Mouse (Mus musculus): ENCODE measurements around the gene Acad11. TPM values are rescaled to one million over a fixed set of nuclear protein-coding genes. Genes with fewer than 3 reads are reported as not detected.
A peak's percentile ranks its signal among the peaks of the same experiment; 100 is the strongest.

Acad11 gene
- total RNA-seq (2021), result 10 to 100 TPM; 20.8 to 24.1 TPM
- long read RNA-seq, experiment 1, transcript Acad11-201 (20 exons, 3,444 nt), result major isoform, 24 of 33 reads
- long read RNA-seq, experiment 1, partial matches to known transcripts, result 2 of 33 reads
- long read RNA-seq, experiment 1, other reads (novel, unspliced or antisense), result 6 of 33 reads
- long read RNA-seq, experiment 2, transcript Acad11-201 (20 exons, 3,444 nt), result major isoform, 26 of 34 reads
- long read RNA-seq, experiment 2, partial matches to known transcripts, result 3 of 34 reads
- long read RNA-seq, experiment 2, other reads (novel, unspliced or antisense), result 5 of 34 reads

DNA sequence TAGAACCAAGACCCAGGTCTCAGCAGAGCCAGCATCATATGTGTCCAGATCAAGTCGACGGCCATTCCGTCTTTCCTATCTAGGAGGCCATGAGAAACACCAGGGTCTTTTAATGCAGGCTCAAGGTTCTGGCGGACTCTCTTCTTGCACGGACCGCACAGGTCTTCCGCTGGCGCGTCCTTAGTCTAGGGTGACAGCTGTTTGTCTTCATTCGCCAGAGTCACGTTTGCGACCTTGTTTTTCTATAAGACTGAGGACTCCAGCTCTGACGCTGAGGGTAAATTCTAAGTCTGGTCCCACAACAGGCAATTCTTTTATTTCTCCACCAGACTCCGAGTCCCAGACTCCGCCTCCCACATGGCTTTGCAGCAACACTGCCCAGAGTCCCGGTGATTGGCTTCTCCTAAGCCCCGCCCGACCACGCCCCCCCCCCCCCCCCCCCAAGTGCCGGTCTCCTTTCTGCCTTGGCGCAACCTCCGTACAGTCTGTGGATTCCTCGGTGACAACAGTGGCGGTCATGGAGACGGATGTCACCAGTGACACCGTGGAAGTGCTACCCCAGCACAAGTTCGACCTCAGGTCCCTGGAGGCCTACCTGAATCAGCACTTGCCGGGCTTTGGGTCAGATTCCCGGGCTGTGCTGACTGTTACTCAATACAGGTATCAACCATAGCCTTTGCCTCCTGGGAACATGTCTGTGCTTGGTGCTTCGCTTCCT, at the start of gene Acad11:
TSS of gene Acad11 (plus strand) at position 134 of the 718 bp plus-strand sequence.
- intact Hi-C loops (cut with DNase I; ENCODE audit: low total_unique reads), result no loop called here

DNA sequence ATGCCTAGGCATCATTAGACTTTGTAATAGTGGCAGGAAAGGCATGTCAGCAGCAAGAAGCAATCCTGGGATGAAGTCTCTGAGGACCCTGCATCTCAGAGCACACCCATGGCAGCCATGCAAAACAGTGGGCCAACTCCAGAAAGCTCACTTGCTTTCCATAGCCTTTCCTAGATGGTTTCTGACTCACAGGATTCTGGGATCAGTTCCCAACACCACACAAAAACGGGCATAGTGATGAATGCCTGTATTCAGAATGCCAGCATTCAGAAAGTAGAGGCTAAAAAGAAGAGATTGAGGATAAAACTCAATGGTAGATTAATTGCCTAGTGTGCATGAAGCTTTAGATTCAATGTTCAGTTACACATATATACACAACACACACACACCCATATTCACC, 48.7 kb upstream of the Acad11 start:
- intact Hi-C loops (cut with DNase I; ENCODE audit: low total_unique reads), result no loop called here
- no peak for DNase-seq

More for the DNA sequence above, at the start of gene Acad11:
- DNase-seq, result peak; percentile 81

DNA sequence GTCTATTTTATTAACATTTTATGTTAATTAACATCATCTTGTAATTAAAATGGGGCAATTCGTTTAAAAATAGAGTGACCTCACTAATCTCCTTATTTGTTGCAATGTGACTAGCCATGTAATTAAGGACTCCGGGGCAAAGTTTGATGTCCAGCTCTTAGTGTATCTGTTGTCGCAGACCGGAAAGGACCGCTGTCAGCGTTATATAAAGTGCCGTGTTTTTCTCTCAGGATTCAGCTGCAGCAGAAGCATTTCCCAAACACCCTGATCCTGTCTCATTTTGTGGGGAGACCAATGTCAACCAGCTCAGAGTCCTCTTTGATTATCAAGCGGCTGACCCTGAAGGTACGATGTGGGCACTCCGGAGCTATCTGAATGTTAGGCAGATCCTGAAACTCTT, 42.2 kb upstream of the Acad11 start:
- intact Hi-C loops (cut with DNase I; ENCODE audit: low total_unique reads), result no loop called here

DNA sequence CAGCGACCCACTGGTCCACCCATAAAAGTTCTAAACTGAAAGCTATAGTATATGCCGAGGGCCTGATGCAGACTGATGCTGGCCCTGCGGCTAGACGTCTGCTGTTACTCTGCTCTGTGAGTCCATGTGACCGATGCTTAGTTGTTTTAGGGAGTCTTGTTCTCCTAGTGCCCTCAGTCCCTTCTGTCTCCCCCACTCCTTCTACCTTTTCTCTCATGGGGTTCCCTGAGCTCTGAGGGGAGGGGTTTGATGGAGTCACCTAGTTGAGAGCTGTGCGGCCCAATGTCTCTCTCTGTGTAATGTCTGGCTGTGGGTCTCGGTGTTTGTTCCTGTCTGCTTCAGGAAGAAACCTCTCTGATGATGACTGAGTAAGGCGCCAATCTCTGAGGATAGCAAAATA, 36.0 kb upstream of the Acad11 start:
- intact Hi-C loops (cut with DNase I; ENCODE audit: low total_unique reads), result no loop called here
- DNase-seq, result no peak

More for the DNA sequence above, 42.2 kb upstream of the Acad11 start:
- DNase-seq, result no peak

DNA sequence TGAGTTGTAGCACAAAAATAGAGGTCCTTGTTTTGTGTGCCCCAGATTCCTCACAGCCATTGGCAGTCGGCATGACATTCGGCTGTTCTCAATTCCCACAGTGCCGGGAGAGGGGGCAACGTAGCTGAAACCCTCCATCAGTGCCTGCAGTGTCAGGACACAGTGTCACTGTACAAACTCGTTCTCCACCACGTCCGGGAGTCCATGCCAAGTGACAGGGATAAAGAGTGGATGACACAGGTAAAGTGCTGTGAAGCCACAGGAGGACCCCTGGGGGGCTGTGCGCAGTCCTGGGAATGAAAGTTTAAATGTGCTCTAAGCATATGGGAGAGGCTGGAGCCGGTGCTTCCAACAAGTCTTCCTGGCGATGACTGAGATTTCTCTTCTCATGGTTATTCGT, 33.3 kb upstream of the Acad11 start:
- intact Hi-C loops (cut with DNase I; ENCODE audit: low total_unique reads), result no loop called here

DNA sequence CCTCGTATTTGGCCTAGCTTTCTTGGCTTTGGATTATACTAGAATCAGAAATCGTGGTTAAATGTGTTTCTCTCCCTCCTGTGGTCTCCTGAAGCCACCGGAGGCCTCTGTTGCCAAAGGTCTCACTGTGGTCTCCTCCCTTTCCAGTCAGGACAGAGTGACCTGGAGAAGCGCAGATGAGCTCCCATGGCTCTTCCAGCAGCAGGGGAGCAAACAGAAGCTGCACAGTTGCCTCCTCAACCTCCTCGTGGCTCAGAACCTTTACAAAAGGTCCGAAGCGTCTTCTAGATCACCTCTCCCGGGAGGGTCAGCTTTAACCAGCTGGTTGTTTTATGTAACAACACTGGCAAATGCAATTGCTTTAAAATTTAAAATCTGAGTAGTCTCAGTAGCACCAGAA, 28.9 kb upstream of the Acad11 start:
- no peak for DNase-seq
- intact Hi-C loops (cut with DNase I; ENCODE audit: low total_unique reads), result no loop called here

More for the DNA sequence above, 33.3 kb upstream of the Acad11 start:
- DNase-seq, result no peak

DNA sequence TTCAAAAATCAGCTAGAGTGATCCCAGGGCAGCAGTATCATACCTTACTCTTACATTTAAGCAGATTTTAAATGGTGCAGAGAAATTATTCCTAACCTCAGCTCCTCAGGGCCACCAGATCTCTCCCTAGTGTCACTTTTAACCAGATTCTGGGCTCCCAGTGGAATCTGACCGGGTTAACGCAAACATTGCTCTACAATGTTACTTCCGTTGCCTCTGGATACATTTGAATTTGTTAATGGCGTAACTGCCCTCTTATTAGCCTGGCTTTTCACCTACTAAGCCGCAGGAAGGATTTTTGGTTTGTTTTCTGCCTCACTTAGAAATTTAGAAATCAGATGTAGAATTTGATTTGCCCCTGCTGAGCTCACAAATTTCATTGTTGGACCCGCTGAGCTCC, 28.5 kb upstream of the Acad11 start:
- intact Hi-C loops (cut with DNase I; ENCODE audit: low total_unique reads), result no loop called here

DNA sequence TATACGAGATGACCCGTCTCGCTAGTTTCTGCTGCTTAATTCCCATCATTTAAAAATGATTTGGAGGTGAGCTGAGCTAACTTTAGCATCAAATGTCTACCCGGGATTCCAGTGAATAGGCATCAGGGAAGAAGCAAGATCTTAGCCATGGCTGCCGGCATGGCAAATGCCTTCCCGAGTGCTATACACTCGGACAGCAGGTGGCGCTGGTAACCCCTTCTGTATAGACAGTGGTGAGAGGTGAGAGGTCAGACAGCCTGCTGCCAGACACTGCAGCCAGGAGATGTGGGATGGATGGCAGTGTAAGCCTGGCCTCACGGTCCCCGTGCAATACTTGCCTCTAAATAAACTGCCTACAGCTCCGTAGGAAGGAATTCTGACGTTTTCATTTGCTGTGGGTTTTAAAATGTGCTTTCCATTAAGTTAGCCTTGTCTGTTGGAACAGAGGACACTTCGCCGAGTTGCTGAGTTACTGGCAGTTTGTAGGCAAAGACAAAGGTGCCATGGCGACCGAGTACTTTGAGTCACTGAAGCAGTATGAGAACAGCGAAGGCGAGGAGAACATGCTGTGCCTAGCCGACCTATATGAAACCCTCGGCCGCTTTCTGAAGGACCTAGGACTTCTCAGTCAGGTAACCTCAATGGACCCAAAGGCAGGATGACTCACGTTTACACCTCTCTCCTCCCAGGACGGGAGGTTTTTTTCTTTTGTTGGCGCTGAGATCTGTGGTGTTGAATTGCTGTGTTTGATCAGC, 27.7 kb upstream of the Acad11 start:
- intact Hi-C loops (cut with DNase I; ENCODE audit: low total_unique reads), result no loop called here
- DNase-seq, result peak; percentile 74

More for the DNA sequence above, 28.5 kb upstream of the Acad11 start:
- DNase-seq, result no peak

DNA sequence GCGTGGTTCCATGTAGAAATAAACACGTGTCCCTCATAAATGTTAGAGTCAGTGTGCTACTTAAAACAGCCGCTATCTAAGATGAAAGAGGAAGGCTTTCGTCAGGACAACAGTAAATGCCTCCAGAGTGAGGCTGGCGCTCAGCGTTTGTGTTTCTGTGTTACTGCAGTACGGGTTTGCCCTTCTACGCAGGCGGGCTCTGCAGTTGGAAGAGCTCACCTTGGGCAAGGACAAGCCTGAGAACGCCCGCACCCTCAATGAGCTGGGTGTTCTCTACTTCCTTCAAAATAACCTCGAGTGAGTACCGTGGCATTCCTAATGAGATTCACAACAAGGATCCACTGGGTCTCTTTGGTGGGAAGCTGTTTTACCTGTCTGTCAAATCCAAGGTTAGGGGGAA, 24.9 kb upstream of the Acad11 start:
- DNase-seq, result no peak
- intact Hi-C loops (cut with DNase I; ENCODE audit: low total_unique reads), result no loop called here

DNA sequence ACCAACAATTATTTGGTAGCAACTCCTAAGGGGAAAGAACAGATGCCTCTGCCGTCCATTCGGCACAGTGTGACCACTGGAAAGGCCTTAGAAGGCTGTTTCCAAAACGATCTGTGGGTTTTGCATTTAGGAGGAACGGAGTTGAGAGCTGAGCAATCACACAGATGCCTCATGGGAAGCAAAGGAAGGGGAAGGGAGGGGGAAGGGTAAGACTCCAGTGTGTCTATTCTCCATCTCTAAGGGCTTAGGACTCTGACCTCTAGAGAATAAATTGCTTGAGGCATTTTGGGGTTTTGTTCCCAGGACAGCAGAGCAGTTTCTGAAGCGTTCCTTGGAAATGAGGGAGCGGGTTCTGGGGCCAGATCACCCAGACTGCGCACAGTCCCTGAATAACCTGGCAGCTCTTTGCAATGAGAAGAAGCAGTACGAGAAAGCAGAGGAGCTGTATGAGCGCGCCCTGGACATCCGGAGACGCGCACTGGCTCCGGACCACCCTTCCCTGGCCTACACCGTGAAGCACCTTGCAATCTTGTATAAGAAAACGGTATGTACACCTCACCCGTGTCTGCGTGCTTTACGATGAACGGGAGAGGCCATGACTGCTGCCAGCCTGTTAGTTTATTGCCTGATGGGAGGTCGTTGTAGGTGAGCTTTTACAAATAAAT, 24.0 kb upstream of the Acad11 start:
- intact Hi-C loops (cut with DNase I; ENCODE audit: low total_unique reads), result no loop called here
- DNase-seq, result no peak

DNA sequence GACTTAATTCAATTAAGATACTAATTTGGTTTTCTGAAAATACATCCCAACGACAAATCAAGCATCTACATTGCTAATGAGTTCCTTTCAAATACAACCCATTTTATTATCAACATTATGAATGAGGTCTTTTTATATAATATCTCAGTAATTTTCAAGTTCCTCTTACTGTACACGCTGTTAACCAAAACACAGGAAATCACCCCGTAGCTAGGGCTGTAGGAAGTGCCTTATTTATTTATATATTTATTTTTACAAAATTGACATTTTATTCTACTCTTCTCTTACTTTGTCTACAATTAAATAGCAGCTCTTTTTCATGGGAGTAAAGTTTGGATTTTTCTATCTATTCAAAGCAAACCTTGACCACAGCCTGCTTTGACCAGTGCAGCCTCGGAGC, 23.4 kb upstream of the Acad11 start:
- intact Hi-C loops (cut with DNase I; ENCODE audit: low total_unique reads), result no loop called here

DNA sequence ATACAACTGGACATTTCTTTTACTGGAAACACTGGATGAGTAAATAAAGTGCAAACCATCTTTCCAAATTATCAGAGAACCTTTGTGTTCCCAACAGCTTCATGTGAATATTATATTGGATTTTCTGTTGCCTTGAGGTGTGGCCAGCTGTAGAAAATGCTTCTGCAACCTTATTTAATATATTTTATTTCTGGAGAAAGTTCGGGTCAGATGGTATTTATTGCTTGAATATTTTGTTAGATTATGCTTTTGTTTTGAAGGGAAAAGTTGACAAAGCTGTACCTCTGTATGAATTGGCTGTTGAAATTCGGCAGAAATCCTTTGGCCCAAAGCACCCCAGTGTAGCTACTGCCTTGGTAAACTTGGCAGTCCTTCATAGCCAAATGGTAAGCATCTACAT, 22.8 kb upstream of the Acad11 start, which contains the start of gene Gm28305:
TSS of gene Gm28305 (plus strand) at position 301 of the 400 bp plus-strand sequence.
- intact Hi-C loops (cut with DNase I; ENCODE audit: low total_unique reads), result no loop called here
- DNase-seq, result no peak

More for the DNA sequence above, 23.4 kb upstream of the Acad11 start:
- DNase-seq, result no peak

DNA sequence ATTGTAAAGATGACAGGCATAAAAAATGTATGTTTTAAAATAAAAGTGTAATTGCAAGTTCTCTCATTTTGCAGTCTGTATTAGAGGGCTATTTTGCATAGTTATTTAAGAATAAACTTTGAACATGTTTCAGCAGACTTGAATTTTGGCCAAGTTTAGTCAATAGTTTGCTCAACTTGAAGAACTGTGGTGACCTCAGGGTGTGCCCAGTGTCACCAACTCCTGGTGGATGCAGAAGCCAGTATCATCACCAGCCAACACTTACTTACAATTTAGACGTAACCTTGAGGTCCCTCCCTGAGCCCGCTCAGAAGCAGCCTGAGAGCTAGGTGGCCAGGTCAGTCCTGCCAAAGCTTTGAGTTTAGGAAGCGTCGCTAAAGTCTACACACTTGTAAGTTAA, 19.5 kb upstream of the Acad11 start:
- no peak for DNase-seq
- intact Hi-C loops (cut with DNase I; ENCODE audit: low total_unique reads), result no loop called here

DNA sequence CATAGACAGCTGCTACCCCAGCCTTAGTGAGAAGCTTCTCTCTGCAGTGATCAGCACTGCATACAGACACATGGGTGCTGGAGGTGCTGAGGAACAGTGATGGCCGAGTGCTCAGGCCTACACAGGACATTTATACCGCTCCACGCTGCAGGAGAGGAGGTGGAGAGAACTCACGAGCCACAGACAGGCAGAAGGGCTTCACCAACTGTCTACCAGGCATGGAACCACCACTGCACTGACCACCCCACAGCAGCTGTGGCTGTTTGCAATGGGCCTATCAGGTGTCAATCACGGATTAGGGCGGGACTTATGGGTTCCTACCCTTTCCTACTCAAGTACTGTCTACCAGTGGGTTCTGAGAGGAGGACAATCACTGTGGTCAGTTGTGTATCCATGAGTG, 12.1 kb upstream of the Acad11 start:
- intact Hi-C loops (cut with DNase I; ENCODE audit: low total_unique reads), result no loop called here
- DNase-seq, result no peak

DNA sequence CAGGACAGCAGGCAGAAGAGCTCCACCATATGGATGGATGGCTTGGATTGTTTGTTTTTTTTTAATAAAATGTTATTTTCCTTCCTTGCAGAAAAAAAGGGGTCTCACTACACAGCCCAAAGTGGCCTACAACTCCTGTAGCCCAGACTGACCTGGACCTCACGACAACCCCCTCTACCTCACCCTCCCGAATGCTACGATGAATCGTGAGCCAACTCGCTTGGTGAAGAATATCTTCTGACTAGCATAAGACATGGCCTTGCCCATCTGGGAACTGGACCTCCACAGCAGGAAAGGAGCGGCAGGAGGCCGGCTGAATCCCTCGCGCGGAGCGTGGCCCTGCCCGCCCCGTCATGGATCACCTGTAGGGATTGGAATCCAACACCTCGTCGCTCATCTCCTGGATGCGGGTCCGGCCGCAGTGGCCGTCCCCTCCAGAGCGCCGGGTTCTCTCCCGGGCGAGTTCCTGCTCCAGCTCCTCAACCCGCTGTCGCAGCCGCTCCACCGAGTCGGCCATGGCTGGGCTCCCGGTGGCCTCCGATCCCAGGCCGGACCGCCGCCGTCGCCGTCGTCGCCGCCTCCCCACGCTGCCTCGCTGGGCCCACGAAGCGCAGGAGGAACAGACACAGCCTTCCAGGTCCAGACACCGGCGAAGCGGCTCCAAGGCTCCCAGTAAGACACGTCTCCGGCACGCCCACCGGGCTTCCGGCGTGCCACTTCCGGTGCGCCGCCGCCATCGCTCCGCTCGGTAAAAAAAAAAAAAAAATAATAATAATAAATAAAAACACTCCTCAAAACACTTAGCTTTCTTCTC, 540 bp upstream of the Acad11 start, which contains the start of gene Uba5:
TSS of gene Uba5 (minus strand) at position 705 of the 814 bp plus-strand sequence.
- DNase-seq, result peak; percentile 75
- intact Hi-C loops (cut with DNase I; ENCODE audit: low total_unique reads), result no loop called here

DNA sequence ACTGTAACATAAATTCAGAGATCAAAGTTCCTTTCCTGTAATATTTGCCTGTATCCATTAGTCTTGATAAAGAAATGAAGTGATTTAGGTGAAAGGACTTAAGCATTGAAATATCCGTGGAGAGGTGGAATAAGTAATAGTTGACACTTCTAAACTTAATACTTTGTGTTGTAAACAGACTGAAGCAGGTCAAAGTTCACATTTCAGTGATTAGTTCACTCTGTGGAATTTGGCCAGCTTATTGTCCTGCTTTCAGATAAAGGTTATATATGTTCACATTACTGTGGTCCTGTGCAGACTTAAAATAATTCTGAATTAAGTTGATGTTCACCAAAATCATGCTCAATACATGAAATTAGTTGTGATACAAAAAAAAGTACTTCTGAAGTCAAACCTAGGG, 1.4 kb downstream of the Acad11 start:
- intact Hi-C loops (cut with DNase I; ENCODE audit: low total_unique reads), result no loop called here
- DNase-seq, result no peak

DNA sequence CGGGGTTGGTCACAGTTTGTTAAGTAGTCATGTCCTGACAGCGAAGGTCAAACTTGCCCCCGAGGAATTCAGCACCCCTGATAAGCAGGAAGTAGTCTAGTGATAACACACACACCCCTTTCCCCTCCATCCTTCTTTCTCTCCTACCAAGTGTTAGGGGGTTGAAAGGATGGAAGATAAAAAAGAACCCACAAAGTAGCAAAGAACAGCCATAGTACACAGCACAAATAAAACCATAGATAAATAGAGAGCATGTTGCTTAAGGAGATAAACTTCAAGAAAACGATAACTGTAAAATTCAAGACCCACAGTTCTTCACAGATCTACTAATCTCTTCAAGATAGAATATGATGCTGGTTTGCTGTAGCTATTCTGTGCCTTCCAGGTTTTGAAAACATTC, 7.1 kb downstream of the Acad11 start:
- DNase-seq, result no peak
- intact Hi-C loops (cut with DNase I; ENCODE audit: low total_unique reads), result no loop called here

DNA sequence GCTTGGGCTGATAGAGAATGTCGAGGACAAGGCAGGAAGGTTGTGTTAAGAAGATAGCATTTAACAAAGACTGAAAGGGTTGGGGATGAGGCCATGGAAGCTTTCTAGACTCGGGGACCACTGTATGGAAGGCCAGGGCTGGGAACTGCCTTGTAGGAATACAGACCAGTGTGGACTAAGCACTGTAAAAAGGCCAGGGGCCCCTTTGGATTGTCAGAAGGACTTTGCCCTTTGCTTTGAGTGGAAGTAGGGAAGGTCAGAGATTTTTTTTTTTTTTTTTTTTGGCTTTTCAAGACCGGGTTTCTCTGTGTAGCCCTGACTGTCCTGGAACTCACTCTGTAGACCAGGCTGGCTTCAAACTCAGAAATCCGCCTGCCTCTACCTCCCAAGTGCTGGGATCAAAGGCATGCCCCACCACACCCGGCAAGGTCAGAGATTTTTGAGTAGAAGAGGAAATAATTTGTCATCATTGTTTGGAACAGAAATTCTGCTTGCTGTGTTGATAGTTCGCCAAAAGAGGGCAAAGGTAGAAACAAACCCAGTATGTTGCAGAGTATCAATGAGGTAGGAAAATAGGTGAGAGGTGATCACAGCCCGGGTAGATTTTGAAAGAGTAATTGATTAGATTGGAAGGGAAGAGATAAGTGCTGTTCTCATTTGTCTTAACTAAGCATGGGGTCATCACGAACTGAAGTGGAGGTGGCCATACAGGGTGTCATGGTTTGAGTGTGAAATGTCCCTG, 7.9 kb downstream of the Acad11 start:
- no peak for DNase-seq
- intact Hi-C loops (cut with DNase I; ENCODE audit: low total_unique reads), result no loop called here
